ENCODE assay signal across 36 mouse cellular contexts in the genomic region with DNA sequence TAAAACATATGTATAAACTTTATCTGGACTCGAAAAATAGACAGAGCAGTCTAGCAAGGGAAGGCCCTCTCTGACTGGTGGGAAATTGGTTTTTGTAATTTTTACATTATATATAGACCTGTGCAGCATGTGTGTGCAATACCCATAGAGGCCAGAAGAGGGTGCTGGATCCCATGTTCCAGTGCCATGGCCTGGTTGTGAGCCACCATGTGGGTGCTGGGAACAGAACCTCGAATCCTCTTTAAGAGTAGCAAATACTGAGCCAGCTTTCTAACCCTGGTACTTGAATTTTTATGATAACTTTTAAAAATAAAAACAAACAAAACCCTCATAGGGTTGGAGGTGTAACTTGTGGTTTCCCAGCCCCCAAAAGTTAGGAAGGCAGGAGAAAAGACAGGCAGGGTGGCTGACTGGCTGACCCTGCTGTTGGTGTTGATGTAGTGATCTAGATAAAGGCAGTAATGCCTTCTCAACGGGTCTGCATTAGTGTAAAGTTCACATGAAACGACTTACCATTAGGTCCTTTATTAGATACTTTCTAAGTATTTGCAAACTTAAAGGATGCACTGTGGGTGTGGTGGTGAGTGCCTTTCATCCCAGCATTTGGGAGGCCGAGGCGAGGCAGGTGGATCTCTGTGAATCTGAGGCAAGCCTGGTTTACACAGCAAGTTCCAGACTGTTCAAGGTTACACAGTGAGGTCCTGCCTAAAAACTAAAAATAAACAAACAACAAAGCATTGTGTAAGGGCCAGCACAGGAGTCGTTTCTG. TPM values are rescaled to one million over a fixed set of nuclear protein-coding genes. Genes with fewer than 3 reads are reported as not detected.
DNase-seq lines count a peak whose midpoint lies in the region; ATAC-seq and TF ChIP-seq lines count a peak whose summit lies in the region.
"Had no signal": no experiment of that assay in that cellular context is flagged by ENCODE, and none has a peak within 500 bp of the region (broad histone marks: within the 10 kb centered on the region; RNA-seq: fewer than 3 reads in every experiment).

No protein-coding gene starts in this region.

- DNase-seq in gastrocnemius, adult 2 months = no peak
- no peak for DNase-seq in gastrocnemius, postnatal 10 days
- DNase-seq in left cerebral cortex, adult 2 months (ENCODE audit: extremely low spot score in 1 of 2, low spot score in 2 of 2) = no peak
- DNase-seq in left cerebral cortex, adult 9 months (ENCODE audit: low spot score in 2 of 2) = no peak
- DNase-seq in liver, embryonic 14.5 days (ENCODE audit: low read depth in 3 of 3, low spot score in 3 of 3) = no peak
- no peak for DNase-seq in cerebellum, adult 18-20 months
- no peak for DNase-seq in right cerebral cortex, postnatal 10 days (ENCODE audit: low spot score in 2 of 2)
- DNase-seq: adrenal gland, postnatal 36 days; cerebellum, adult 11 months; cerebellum, postnatal 14 days; forebrain, postnatal 0 days; gastrocnemius, postnatal 36 days; kidney, postnatal 4 days; lung, postnatal 10 days; retina, postnatal 1 day; right cerebral cortex, postnatal 4 days; thymus, adult 2 months; thymus, postnatal 4 days had no signal

- no peaks in the 10 kb centered on the region for H3K27me3 ChIP-seq in ES-Bruce4 (ENCODE audit: control insufficient read depth, insufficient read depth, low read length, poor library complexity, severe bottlenecking)
- H3K27me3 ChIP-seq in liver, embryonic 14.5 days (ENCODE audit: control insufficient read depth, insufficient read depth, low read length) = no peaks in the 10 kb centered on the region
- H3K27me3 ChIP-seq: heart, embryonic 15.5 days; hindbrain, embryonic 15.5 days; liver, embryonic 15.5 days; neural tube, embryonic 13.5 days had no signal

- TF ChIP-seq POLR2A in ES-Bruce4 (IDR thresholded peaks at IDR 0.05; ENCODE audit: insufficient read depth, low read length) = no peak

- H3K9me3 ChIP-seq in ES-Bruce4 (replicated peaks; ENCODE audit: control insufficient read depth, insufficient read depth, low read length, poor library complexity, severe bottlenecking) = peaks cover 18% of the 10 kb centered on the region
- peaks cover 2% of the 10 kb centered on the region; the same call in 1 of the 2 replicates for H3K9me3 ChIP-seq in liver, embryonic 14.5 days (ENCODE audit: control insufficient read depth, low read length)
- H3K9me3 ChIP-seq: heart, embryonic 15.5 days; hindbrain, embryonic 15.5 days; neural tube, embryonic 13.5 days had no signal

- intact Hi-C loops in gastrocnemius, adult 2 months (cut with DNase I) = no loop called here
- intact Hi-C loops in left cerebral cortex, adult 2 months (cut with DNase I) = no loop called here

- no peak overlapping the region for H3K27ac ChIP-seq in gastrocnemius, adult 2 months
- no peak overlapping the region for H3K27ac ChIP-seq in left cerebral cortex, adult 2 months
- no peak overlapping the region for H3K27ac ChIP-seq in ES-Bruce4 (ENCODE audit: insufficient read depth, low read length)
- no peak overlapping the region for H3K27ac ChIP-seq in liver, embryonic 14.5 days
- H3K27ac ChIP-seq: forebrain, embryonic 10.5 days; heart, embryonic 15.5 days; hindbrain, embryonic 15.5 days; liver, embryonic 15.5 days; midbrain, embryonic 10.5 days; neural tube, embryonic 13.5 days had no signal

- WGBS in liver, embryonic 14.5 days (ENCODE audit: insufficient replicate concordance) = 65% methylated on average over 7 of the region's 7 CpGs

- no peaks in the 10 kb centered on the region for H3K36me3 ChIP-seq in ES-Bruce4 (ENCODE audit: control insufficient read depth, insufficient read depth, low read length, poor library complexity, severe bottlenecking)
- no peaks in the 10 kb centered on the region for H3K36me3 ChIP-seq in liver, embryonic 14.5 days (replicated peaks; ENCODE audit: control insufficient read depth, insufficient read depth, low read depth)
- H3K36me3 ChIP-seq: forebrain, embryonic 10.5 days; heart, embryonic 15.5 days; hindbrain, embryonic 15.5 days; liver, embryonic 15.5 days; midbrain, embryonic 10.5 days; neural tube, embryonic 13.5 days had no signal

- ATAC-seq in liver, embryonic 14.5 days (ENCODE audit: insufficient read depth) = no peak
- ATAC-seq: forebrain, postnatal 0 days; intestine, embryonic 16.5 days; midbrain, embryonic 16.5 days had no signal

- H3K4me2 ChIP-seq in liver, embryonic 14.5 days (ENCODE audit: low read depth) = no peak overlapping the region
- H3K4me2 ChIP-seq: heart, embryonic 15.5 days; hindbrain, embryonic 15.5 days; liver, embryonic 15.5 days; neural tube, embryonic 13.5 days had no signal

- peak; percentile 1; the same call in 1 of the 2 replicates for TF ChIP-seq CTCF in gastrocnemius, adult 2 months (IDR thresholded peaks at IDR 0.05)
- peak; percentile 14 for TF ChIP-seq CTCF in left cerebral cortex, adult 2 months (IDR thresholded peaks at IDR 0.05)
- peak; percentile 15 for TF ChIP-seq CTCF in ES-Bruce4 (IDR thresholded peaks at IDR 0.05; ENCODE audit: low read depth, low read length)
- peak; percentile 22; the same call in 1 of the 2 replicates for TF ChIP-seq CTCF in liver, embryonic 14.5 days (IDR thresholded peaks at IDR 0.05; ENCODE audit: low read depth)

- H3K9ac ChIP-seq in ES-Bruce4 (ENCODE audit: low read depth, poor library complexity, severe bottlenecking) = no peak overlapping the region
- no peak overlapping the region for H3K9ac ChIP-seq in liver, embryonic 14.5 days (replicated peaks)
- H3K9ac ChIP-seq: forebrain, postnatal 0 days; heart, embryonic 15.5 days; hindbrain, embryonic 15.5 days; liver, embryonic 15.5 days; neural tube, embryonic 13.5 days had no signal

- TF ChIP-seq EP300 in ES-Bruce4 (IDR thresholded peaks at IDR 0.05; ENCODE audit: insufficient read depth, low read depth, low read length) = no peak
- no peak for TF ChIP-seq EP300 in liver, embryonic 14.5 days (IDR thresholded peaks at IDR 0.05; ENCODE audit: low read depth)

- no peaks in the 10 kb centered on the region for H3K4me1 ChIP-seq in ES-Bruce4 (ENCODE audit: control insufficient read depth, insufficient read depth, low read length)
- no peaks in the 10 kb centered on the region for H3K4me1 ChIP-seq in liver, embryonic 14.5 days (replicated peaks; ENCODE audit: control insufficient read depth in 2 of 2, insufficient read depth in 2 of 2, low read length in 1 of 2)
- H3K4me1 ChIP-seq: forebrain, embryonic 10.5 days; heart, embryonic 15.5 days; hindbrain, embryonic 15.5 days; liver, embryonic 15.5 days; midbrain, embryonic 10.5 days; neural tube, embryonic 13.5 days had no signal

- H3K4me3 ChIP-seq in gastrocnemius, adult 2 months = no peak overlapping the region
- H3K4me3 ChIP-seq in left cerebral cortex, adult 2 months = no peak overlapping the region
- H3K4me3 ChIP-seq in ES-Bruce4 (ENCODE audit: low read depth, low read length) = no peak overlapping the region
- H3K4me3 ChIP-seq in liver, embryonic 14.5 days (ENCODE audit: insufficient read depth in 1 of 2, low read depth in 2 of 2, low read length in 2 of 2) = no peak overlapping the region
- H3K4me3 ChIP-seq: forebrain, embryonic 10.5 days; heart, embryonic 15.5 days; hindbrain, embryonic 15.5 days; liver, embryonic 15.5 days; midbrain, embryonic 10.5 days; myocyte; neural tube, embryonic 13.5 days had no signal

RNA-seq across cellular contexts. Expression of gene Cfap206, which starts 9.7 kb away (rescaled TPM):
- total RNA-seq in gastrocnemius, adult 2 months (2021) = not detected
- total RNA-seq in gastrocnemius, postnatal 10 days (2021) = not detected
- total RNA-seq in left cerebral cortex, adult 2 months (2021) = 1 to 10 TPM; 1.8 to 2.1 TPM
- polyA plus RNA-seq in ES-Bruce4 (2011; ENCODE audit: insufficient read depth, insufficient read length, low read depth, missing spikeins) = 1.4 TPM in 1 of 2 replicates, not detected in the other
- not detected in 2 replicates for polyA plus RNA-seq in liver, embryonic 14.5 days (2012; rRNA removed)
- not detected in 2 replicates for polyA plus RNA-seq in liver, embryonic 14.5 days (2014; fragmentation: Nextera tagmentation; extraction: Ambion mirVana)
- total RNA-seq: gastrocnemius, postnatal 36 days; hematopoietic stem cell, adult 5-6 weeks had no signal
- polyA plus RNA-seq: liver, embryonic 15.5 days had no signal

RNA-seq across cellular contexts. Expression of gene Slc35a1, which starts 33.1 kb away (rescaled TPM):
- total RNA-seq in gastrocnemius, adult 2 months (2021) = 10 to 100 TPM; 10.9 to 14.7 TPM
- 10 to 100 TPM; 16.7 to 17.4 TPM for total RNA-seq in gastrocnemius, postnatal 10 days (2021)
- 10 to 100 TPM; 18.6 to 21.8 TPM for total RNA-seq in left cerebral cortex, adult 2 months (2021)
- 20.4 and 23.0 TPM in 2 replicates for polyA plus RNA-seq in ES-Bruce4 (2011; ENCODE audit: insufficient read depth, insufficient read length, low read depth, missing spikeins)
- 5.1 and 8.3 TPM in 2 replicates for polyA plus RNA-seq in liver, embryonic 14.5 days (2012; rRNA removed)
- 9.4 and 10.0 TPM in 2 replicates for polyA plus RNA-seq in liver, embryonic 14.5 days (2014; fragmentation: Nextera tagmentation; extraction: Ambion mirVana)

RNA-seq across cellular contexts. Expression of gene Gm136, which starts 35.8 kb away (rescaled TPM):
- not detected for total RNA-seq in gastrocnemius, adult 2 months (2021)
- not detected for total RNA-seq in gastrocnemius, postnatal 10 days (2021)
- total RNA-seq in left cerebral cortex, adult 2 months (2021) = not detected
- not detected in 2 replicates for polyA plus RNA-seq in ES-Bruce4 (2011; ENCODE audit: insufficient read depth, insufficient read length, low read depth, missing spikeins)
- polyA plus RNA-seq in liver, embryonic 14.5 days (2012; rRNA removed) = not detected in 2 replicates
- not detected in 2 replicates for polyA plus RNA-seq in liver, embryonic 14.5 days (2014; fragmentation: Nextera tagmentation; extraction: Ambion mirVana)
- total RNA-seq: adrenal gland, adult 18-20 months; adrenal gland, postnatal 36 days; forebrain, postnatal 0 days; gastrocnemius, postnatal 36 days; heart, adult 8-10 months; hematopoietic stem cell, adult 5-6 weeks; layer of hippocampus, postnatal 10 days had no signal
- polyA plus RNA-seq: embryonic facial prominence, embryonic 11.5 days; forebrain, embryonic 10.5 days; heart, embryonic 15.5 days; hindbrain, embryonic 15.5 days; intestine, embryonic 16.5 days; kidney, embryonic 14.5 days; limb, embryonic 11.5 days; liver, embryonic 15.5 days; midbrain, embryonic 10.5 days; midbrain, embryonic 16.5 days; myocyte; neural tube, embryonic 13.5 days; stomach, embryonic 14.5 days; thymus, adult 2 months had no signal

RNA-seq across cellular contexts. Expression of gene Smim8, which starts 57.9 kb away (rescaled TPM):
- total RNA-seq in gastrocnemius, adult 2 months (2021) = 10 to 100 TPM; 24.5 to 31.5 TPM
- 10 to 100 TPM; 27.1 to 29.0 TPM for total RNA-seq in gastrocnemius, postnatal 10 days (2021)
- total RNA-seq in left cerebral cortex, adult 2 months (2021) = 10 to 100 TPM; 20.4 to 21.0 TPM
- 27.5 and 27.8 TPM in 2 replicates for polyA plus RNA-seq in ES-Bruce4 (2011; ENCODE audit: insufficient read depth, insufficient read length, low read depth, missing spikeins)
- 4.0 and 8.5 TPM in 2 replicates for polyA plus RNA-seq in liver, embryonic 14.5 days (2012; rRNA removed)
- polyA plus RNA-seq in liver, embryonic 14.5 days (2014; fragmentation: Nextera tagmentation; extraction: Ambion mirVana) = 26.4 and 30.6 TPM in 2 replicates
